Mouse (Mus musculus) neural tube, embryonic 14.5 days (tissue): Measurements from ENCODE around the gene Ikbke. TPM values are rescaled to one million over a fixed set of nuclear protein-coding genes. Genes with fewer than 3 reads are reported as not detected.

Experiments used
- ATAC-seq: fragments of 200-750 bp; cut with Nextera tagmentation; 2 replicates; pipeline ENCODE4 v1.8.0; 2017; ENCODE audit warnings: low read depth, mild to moderate bottlenecking, moderate TSS enrichment, moderate library complexity
- H3K27ac ChIP-seq: fragments of 300-500 bp; sonication (generic); 2 replicates; pipeline ENCODE4 v1.5.1; 2014; ENCODE audit warnings: low read depth, mild to moderate bottlenecking, control low read depth, low read length, moderate library complexity, mixed read lengths
- H3K27me3 ChIP-seq: fragments of 300-500 bp; sonication (generic); 2 replicates; pipeline ENCODE4 v1.6.1; 2014; ENCODE audit warnings: low read length; ENCODE audit not compliant: control insufficient read depth, insufficient read depth
- H3K36me3 ChIP-seq: fragments of 300-500 bp; sonication (generic); 2 replicates; pipeline ENCODE4 v1.6.1; 2014; ENCODE audit warnings: low read length, mixed read lengths; ENCODE audit not compliant: control insufficient read depth, insufficient read depth
- H3K4me1 ChIP-seq: fragments of 300-500 bp; sonication (generic); 2 replicates; pipeline ENCODE4 v1.6.1; 2014; ENCODE audit warnings: low read length; ENCODE audit not compliant: control insufficient read depth, insufficient read depth
- H3K4me2 ChIP-seq: fragments of 300-500 bp; sonication (generic); 2 replicates; pipeline ENCODE4 v1.6.1; 2014; ENCODE audit warnings: mild to moderate bottlenecking, low read depth, low read length, control low read depth
- H3K4me3 ChIP-seq: fragments of 300-500 bp; sonication (generic); 2 replicates; pipeline ENCODE4 v1.5.1; 2014; ENCODE audit warnings: low read depth, low read length, control low read depth, mixed read lengths
- H3K9ac ChIP-seq: fragments of 300-500 bp; sonication (generic); replicated peaks from 2 replicates; pipeline ENCODE4 v1.6.1; 2014; ENCODE audit warnings: low read depth, mild to moderate bottlenecking, control low read depth, low read length, mixed read lengths
- H3K9me3 ChIP-seq: fragments of 300-500 bp; sonication (generic); 2 replicates; pipeline ENCODE4 v1.6.1; 2016; ENCODE audit warnings: low read length; ENCODE audit not compliant: control insufficient read depth
- WGBS: fragments of 180-500 bp; shearing (Covaris S2); extraction: QIAGEN DNeasy Blood & Tissue Kit; methylation state at CpG from one replicate; pipeline ENCODE4 v1.1.7; 2014; 5-methylcytosine and 5-hydroxymethylcytosine counted together
- polyA plus RNA-seq: library from polyadenylated mRNA; unstranded; fragments of >200 nt; fragmentation: Nextera tagmentation; extraction: Ambion mirVana; gene quantifications from 2 replicates; pipeline ENCODE4 v1.2.1, GENCODE M21; 2014

The Ikbke gene
- polyA plus RNA-seq, 1 experiment from 2014 or later = 0.55 TPM

GRCm38 (mm10) chr1:131288938-131289337 is 9.5 kb upstream of the Ikbke start:
- WGBS = 84% methylated on average over 6 of the region's 6 CpGs
- Histone ChIP-seq H3K27me3 (no peaks in the 10 kb centered on the region), H3K4me3 (no peak overlapping the region), H3K9me3 (no peaks in the 10 kb centered on the region), H3K27ac (no peak overlapping the region), H3K36me3 (peaks cover 16% of the 10 kb centered on the region), H3K4me2 (no peak overlapping the region), H3K9ac (no peak overlapping the region), H3K4me1 (no peaks in the 10 kb centered on the region)
- ATAC-seq = no peak

DNA sequence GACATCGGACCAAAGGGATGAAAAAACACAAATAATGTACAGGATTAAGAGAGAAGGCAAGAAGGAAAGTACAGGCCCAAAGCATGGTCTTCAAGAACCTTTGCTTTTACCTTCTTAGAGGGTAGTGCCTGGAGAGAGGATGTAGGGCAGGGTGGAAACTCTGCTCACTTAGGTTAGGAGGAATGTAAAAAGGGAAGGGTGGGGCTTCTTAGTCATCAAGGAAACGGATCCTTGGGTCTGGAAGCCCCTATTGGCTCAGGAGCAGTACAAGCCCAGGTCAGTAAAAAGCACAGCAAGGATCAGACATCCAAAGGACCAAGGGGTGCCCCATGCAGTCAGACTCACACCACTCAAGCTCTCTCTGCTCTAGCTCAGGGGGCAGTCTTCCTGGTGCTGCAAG is 7.9 kb upstream of the Ikbke start:
- peaks cover 14% of the 10 kb centered on the region for H3K36me3 ChIP-seq
- H3K27me3 ChIP-seq = no peaks in the 10 kb centered on the region
- ATAC-seq = no peak
- no peak overlapping the region for H3K4me2 ChIP-seq
- 82% methylated on average over 2 of the region's 2 CpGs for WGBS
- H3K27ac ChIP-seq = no peak overlapping the region
- no peaks in the 10 kb centered on the region for H3K9me3 ChIP-seq
- no peaks in the 10 kb centered on the region for H3K4me1 ChIP-seq
- H3K9ac ChIP-seq = no peak overlapping the region
- no peak overlapping the region for H3K4me3 ChIP-seq

DNA sequence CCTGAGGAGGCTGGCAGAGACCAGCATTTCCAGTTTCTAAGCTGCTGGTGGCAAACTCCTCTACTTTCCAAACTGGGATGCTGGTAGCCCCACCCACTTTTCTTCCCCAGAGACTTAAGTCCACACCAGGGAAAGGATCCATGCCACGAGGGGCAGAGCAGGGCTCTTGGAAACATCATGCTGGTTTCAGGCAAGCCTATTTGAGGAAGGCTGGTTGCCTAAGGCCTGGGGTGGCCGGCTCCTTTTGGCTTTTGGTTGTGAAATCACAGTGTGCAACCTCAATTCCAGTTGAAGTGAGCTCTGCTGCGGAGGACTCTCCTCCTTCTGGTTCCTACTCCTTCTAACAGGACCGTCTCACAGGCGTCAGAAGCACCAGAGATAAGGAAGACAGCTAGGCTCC is 7.4 kb upstream of the Ikbke start:
- WGBS = 88% methylated on average over 5 of the region's 5 CpGs

GRCm38 (mm10) chr1:131284616-131285015 is 5.2 kb upstream of the Ikbke start:
- H3K36me3 ChIP-seq = peaks cover 10% of the 10 kb centered on the region
- no peaks in the 10 kb centered on the region for H3K4me1 ChIP-seq
- H3K4me2 ChIP-seq = no peak overlapping the region
- WGBS = 86% methylated on average over 4 of the region's 4 CpGs
- no peaks in the 10 kb centered on the region for H3K27me3 ChIP-seq
- no peaks in the 10 kb centered on the region for H3K9me3 ChIP-seq
- H3K27ac ChIP-seq = no peak overlapping the region
- no peak overlapping the region for H3K4me3 ChIP-seq
- H3K9ac ChIP-seq = no peak overlapping the region
- no peak for ATAC-seq

More for the DNA sequence above, 7.4 kb upstream of the Ikbke start:
- no peak overlapping the region for H3K4me3 ChIP-seq
- H3K4me1 ChIP-seq = no peaks in the 10 kb centered on the region
- no peak overlapping the region for H3K27ac ChIP-seq
- no peaks in the 10 kb centered on the region for H3K9me3 ChIP-seq
- H3K36me3 ChIP-seq = peaks cover 10% of the 10 kb centered on the region
- no peak for ATAC-seq
- H3K27me3 ChIP-seq = no peaks in the 10 kb centered on the region
- H3K9ac ChIP-seq = no peak overlapping the region
- no peak overlapping the region for H3K4me2 ChIP-seq

DNA sequence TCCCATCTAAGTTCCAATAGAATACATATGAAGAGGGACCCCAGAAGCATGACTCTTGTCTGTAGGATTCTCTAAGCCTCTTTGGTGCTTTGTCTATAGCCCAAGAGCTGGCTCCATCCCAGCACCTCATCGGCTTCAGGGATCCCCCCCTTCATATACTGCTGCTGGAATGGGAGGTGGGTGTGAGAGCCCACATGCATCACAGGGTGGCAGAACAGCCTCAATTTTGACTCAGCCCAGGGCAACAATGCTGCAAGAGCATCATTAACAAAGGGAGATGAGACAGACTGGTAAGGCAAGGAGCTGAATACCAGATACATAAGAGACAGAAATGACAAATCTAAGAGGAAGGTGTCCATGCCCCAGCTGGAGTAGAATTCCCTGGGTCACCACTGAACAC is 4.8 kb upstream of the Ikbke start:
- H3K4me2 ChIP-seq = no peak overlapping the region
- H3K4me1 ChIP-seq = no peaks in the 10 kb centered on the region
- H3K36me3 ChIP-seq = peaks cover 8% of the 10 kb centered on the region; the same call in 1 of the 2 replicates
- WGBS = 76% methylated on average over 1 of the region's 1 CpGs
- no peak overlapping the region for H3K27ac ChIP-seq
- H3K4me3 ChIP-seq = no peak overlapping the region
- H3K9ac ChIP-seq = no peak overlapping the region
- H3K27me3 ChIP-seq = no peaks in the 10 kb centered on the region
- peak; percentile 35; the same call in 1 of the 2 replicates for ATAC-seq
- H3K9me3 ChIP-seq = no peaks in the 10 kb centered on the region

DNA sequence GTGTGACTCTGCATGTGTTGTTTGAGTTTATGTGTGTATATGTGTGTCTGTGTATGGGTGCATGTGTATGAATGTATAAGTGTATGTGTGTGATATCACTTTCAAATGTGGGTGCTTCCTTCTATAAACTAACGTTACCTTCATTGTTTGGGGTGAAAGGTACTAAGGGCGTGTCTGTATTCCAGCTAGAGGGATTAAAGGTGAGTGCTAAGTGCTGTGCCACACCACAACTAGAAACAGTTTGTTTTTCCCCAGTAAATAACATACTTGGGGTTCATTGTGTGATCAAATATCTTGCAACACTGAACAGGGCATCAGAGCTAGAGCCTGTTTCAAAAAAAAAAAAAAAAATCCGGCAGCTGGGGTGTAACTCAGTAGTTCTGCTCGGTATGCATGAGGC is 2.3 kb upstream of the Ikbke start:
- Histone ChIP-seq H3K9ac (no peak overlapping the region), H3K36me3 (no peaks in the 10 kb centered on the region), H3K27ac (no peak overlapping the region), H3K4me2 (no peak overlapping the region), H3K4me1 (no peaks in the 10 kb centered on the region), H3K9me3 (no peaks in the 10 kb centered on the region), H3K4me3 (no peak overlapping the region), H3K27me3 (no peaks in the 10 kb centered on the region)
- ATAC-seq = no peak
- WGBS = 72% methylated on average over 4 of the region's 4 CpGs

DNA sequence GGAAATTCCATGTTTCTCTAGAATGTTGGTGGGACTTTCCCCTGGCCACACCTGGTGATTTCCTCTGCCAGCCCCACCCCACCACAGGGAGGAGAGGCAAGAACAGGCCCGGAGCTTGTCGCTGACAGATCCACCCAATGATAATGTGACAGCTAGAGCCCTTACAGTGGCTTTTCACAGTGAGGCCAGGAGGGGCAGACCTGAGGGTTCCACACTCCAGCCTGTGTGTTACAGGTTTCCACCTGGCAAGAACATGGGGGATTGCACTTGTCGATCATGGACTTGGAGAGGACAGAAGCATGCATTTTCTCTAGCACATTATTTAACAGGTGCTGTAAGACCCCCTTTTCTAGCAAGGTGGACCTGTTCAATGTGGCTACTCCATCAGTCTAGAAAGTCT is 874 bp upstream of the Ikbke start:
- H3K4me1 ChIP-seq = no peaks in the 10 kb centered on the region
- no peak overlapping the region for H3K9ac ChIP-seq
- no peaks in the 10 kb centered on the region for H3K9me3 ChIP-seq
- ATAC-seq = no peak
- no peak overlapping the region for H3K4me3 ChIP-seq
- no peak overlapping the region for H3K4me2 ChIP-seq
- H3K27ac ChIP-seq = no peak overlapping the region
- no peaks in the 10 kb centered on the region for H3K27me3 ChIP-seq
- H3K36me3 ChIP-seq = no peaks in the 10 kb centered on the region
- 66% methylated on average over 3 of the region's 3 CpGs for WGBS

- no peak overlapping the region for H3K9ac ChIP-seq
Measured at GRCm38 (mm10) chr1:131278606-131279455, 575 bp downstream of the Ikbke start.

DNA sequence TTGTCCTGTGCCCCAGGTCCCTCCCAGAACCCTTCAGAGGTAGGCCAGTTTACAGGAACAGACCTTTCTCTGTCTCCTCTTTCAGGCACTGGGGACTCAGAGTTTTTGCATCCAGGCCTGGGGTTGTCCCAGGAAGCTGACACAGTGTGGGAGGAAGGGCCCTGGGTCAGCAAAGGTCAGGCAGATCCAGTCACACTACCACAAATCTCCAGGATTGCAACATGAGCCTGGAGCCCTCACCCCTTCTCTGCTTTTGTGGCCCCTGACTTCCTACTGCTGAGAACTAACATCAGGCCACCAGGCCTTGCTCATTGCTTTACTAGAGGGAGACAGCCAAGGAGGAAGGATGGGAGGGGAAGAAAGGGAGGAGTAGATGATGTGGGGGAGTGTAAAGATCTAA is 2.6 kb downstream of the Ikbke start:
- no peaks in the 10 kb centered on the region for H3K9me3 ChIP-seq
- H3K27me3 ChIP-seq = no peaks in the 10 kb centered on the region
- H3K9ac ChIP-seq = no peak overlapping the region
- no peak for ATAC-seq
- no peak overlapping the region for H3K27ac ChIP-seq
- H3K4me2 ChIP-seq = no peak overlapping the region
- H3K4me3 ChIP-seq = no peak overlapping the region
- no peaks in the 10 kb centered on the region for H3K4me1 ChIP-seq
- H3K36me3 ChIP-seq = no peaks in the 10 kb centered on the region

More at GRCm38 (mm10) chr1:131278606-131279455, 575 bp downstream of the Ikbke start:
- no peak overlapping the region for H3K4me2 ChIP-seq
- H3K27me3 ChIP-seq = no peaks in the 10 kb centered on the region
- no peak overlapping the region for H3K27ac ChIP-seq
- no peak for ATAC-seq
- 51% methylated on average over 8 of the region's 8 CpGs for WGBS
- no peaks in the 10 kb centered on the region for H3K4me1 ChIP-seq
- no peaks in the 10 kb centered on the region for H3K9me3 ChIP-seq
- no peak overlapping the region for H3K4me3 ChIP-seq
- H3K36me3 ChIP-seq = no peaks in the 10 kb centered on the region
